Mouse (Mus musculus) limb, embryonic 14.5 days (tissue): ENCODE results near the gene A730015C16Rik. TPM values are rescaled to one million over a fixed set of nuclear protein-coding genes. Genes with fewer than 3 reads are reported as not detected.

Source experiments
- ATAC-seq: fragments of 200-750 bp; cut with Nextera tagmentation; 2 replicates; pipeline ENCODE4 v1.8.0; 2017; ENCODE audit warnings: low read depth, moderate number of reproducible peaks, moderate TSS enrichment; ENCODE audit not compliant: low FRiP score
- DNase-seq: peaks from one replicate; pipeline ENCODE4 v3.0.0-alpha.2; 2015; ENCODE audit warnings: low spot score
- H3K27ac ChIP-seq: fragments of 300-500 bp; sonication (generic); replicated peaks from 2 replicates; pipeline ENCODE4 v1.5.1; 2014; ENCODE audit warnings: low read depth, mild to moderate bottlenecking, low read length, moderate library complexity, mixed read lengths
- H3K27me3 ChIP-seq: fragments of 300-500 bp; sonication (generic); 2 replicates; pipeline ENCODE4 v1.6.1; 2014; ENCODE audit warnings: low read length, mixed read lengths; ENCODE audit not compliant: control insufficient read depth, insufficient read depth
- H3K36me3 ChIP-seq: fragments of 300-500 bp; sonication (generic); 2 replicates; pipeline ENCODE4 v1.6.1; 2014; ENCODE audit warnings: mild to moderate bottlenecking, low read length, moderate library complexity, mixed read lengths; ENCODE audit not compliant: control insufficient read depth, insufficient read depth
- H3K4me1 ChIP-seq: fragments of 300-500 bp; sonication (generic); 2 replicates; pipeline ENCODE4 v1.6.1; 2014; ENCODE audit warnings: antibody characterized with exemption, low read length, mixed read lengths; ENCODE audit not compliant: control insufficient read depth, insufficient read depth
- H3K4me2 ChIP-seq: fragments of 300-500 bp; sonication (generic); replicated peaks from 2 replicates; pipeline ENCODE4 v1.6.1; 2014; ENCODE audit warnings: low read depth, mild to moderate bottlenecking, low read length, moderate library complexity; ENCODE audit not compliant: severe bottlenecking
- H3K4me3 ChIP-seq: fragments of 300-500 bp; sonication (generic); replicated peaks from 2 replicates; pipeline ENCODE4 v1.5.1; 2014; ENCODE audit warnings: low read length
- H3K9ac ChIP-seq: fragments of 300-500 bp; sonication (generic); 2 replicates; pipeline ENCODE4 v1.6.1; 2014; ENCODE audit warnings: mild to moderate bottlenecking, low read depth, low read length, moderate library complexity; ENCODE audit not compliant: severe bottlenecking
- H3K9me3 ChIP-seq: fragments of 300-500 bp; sonication (generic); 2 replicates; pipeline ENCODE4 v1.6.1; 2016; ENCODE audit warnings: low read length; ENCODE audit not compliant: control insufficient read depth
- POLR2A ChIP-seq: fragments of 200-500 bp; IDR thresholded peaks from 2 replicates; pipeline ENCODE4 v1.8.0; 2012; ENCODE audit warnings: inconsistent platforms, mild to moderate bottlenecking, moderate library complexity, borderline replicate concordance; ENCODE audit not compliant: insufficient read depth, insufficient read length; ENCODE audit errors: extremely low read depth
- WGBS: fragments of 180-500 bp; shearing (Covaris S2); extraction: QIAGEN DNeasy Blood & Tissue Kit; methylation state at CpG from one replicate; pipeline ENCODE4 v1.1.7; 2014; 5-methylcytosine and 5-hydroxymethylcytosine counted together
- polyA plus RNA-seq, 2 experiments: library from polyadenylated mRNA; depleted of rRNA in 1 of 2; stranded (reverse) in 1 of 2; unstranded in 1 of 2; fragments of >200 nt; fragmentation: Nextera tagmentation in 1 of 2; extraction: Ambion mirVana in 1 of 2; gene quantifications; 2 replicates each; pipeline versions ENCODE4 v1.2.1 to v1.2.3; 2012 to 2014

A730015C16Rik gene
- polyA plus RNA-seq, 2 experiments, result 0.08 to 1.6 TPM

GRCm38 (mm10) chr4:108826643-108827042 lies 21.8 kb downstream of the A730015C16Rik start:
- Histone ChIP-seq H3K4me1 (no peaks in the 10 kb centered on the region), H3K36me3 (peaks cover 78% of the 10 kb centered on the region), H3K9ac (no peak overlapping the region), H3K9me3 (no peaks in the 10 kb centered on the region), H3K4me3 (no peak overlapping the region), H3K27me3 (no peaks in the 10 kb centered on the region), H3K27ac (no peak overlapping the region), H3K4me2 (no peak overlapping the region)
- 78% methylated on average over 2 of the region's 2 CpGs for WGBS
- no peak for ATAC-seq
- no peak for TF ChIP-seq POLR2A
- no peak for DNase-seq

- ATAC-seq (no peak), DNase-seq (no peak)
- no peak for TF ChIP-seq POLR2A
- H3K9ac ChIP-seq, result no peak overlapping the region
- H3K4me2 ChIP-seq, result no peak overlapping the region
- H3K27ac ChIP-seq, result no peak overlapping the region
- no peak overlapping the region for H3K4me3 ChIP-seq
- no peaks in the 10 kb centered on the region for H3K4me1 ChIP-seq
- peaks cover 81% of the 10 kb centered on the region for H3K36me3 ChIP-seq
- WGBS, result 89% methylated on average over 1 of the region's 1 CpGs
- H3K9me3 ChIP-seq, result no peaks in the 10 kb centered on the region
- no peaks in the 10 kb centered on the region for H3K27me3 ChIP-seq
These were observed 22.3 kb downstream of the A730015C16Rik start for GRCm38 (mm10) chr4:108826096-108826495.

- Histone ChIP-seq H3K27me3 (no peaks in the 10 kb centered on the region), H3K4me3 (no peak overlapping the region), H3K4me1 (no peaks in the 10 kb centered on the region), H3K36me3 (peaks cover 85% of the 10 kb centered on the region), H3K27ac (no peak overlapping the region), H3K9me3 (no peaks in the 10 kb centered on the region), H3K4me2 (no peak overlapping the region), H3K9ac (no peak overlapping the region)
- 92% methylated on average over 3 of the region's 3 CpGs for WGBS
- ATAC-seq (no peak), DNase-seq (no peak)
- TF ChIP-seq POLR2A, result no peak
These were observed 22.7 kb downstream of the A730015C16Rik start for GRCm38 (mm10) chr4:108825677-108826076.

- no peak for ATAC-seq
- 69% methylated on average over 6 of the region's 6 CpGs for WGBS
These were observed 36.9 kb downstream of the A730015C16Rik start for GRCm38 (mm10) chr4:108811550-108811949.

GRCm38 (mm10) chr4:108811142-108811541 lies 37.3 kb downstream of the A730015C16Rik start:
- Histone ChIP-seq H3K9me3 (no peaks in the 10 kb centered on the region), H3K27me3 (no peaks in the 10 kb centered on the region), H3K4me3 (no peak overlapping the region), H3K27ac (no peak overlapping the region), H3K36me3 (peaks cover 6% of the 10 kb centered on the region), H3K9ac (no peak overlapping the region), H3K4me1 (no peaks in the 10 kb centered on the region), H3K4me2 (no peak overlapping the region)
- ATAC-seq (no peak), DNase-seq (no peak)
- WGBS, result 59% methylated on average over 4 of the region's 4 CpGs
- TF ChIP-seq POLR2A, result no peak

More at GRCm38 (mm10) chr4:108811550-108811949, 36.9 kb downstream of the A730015C16Rik start:
- H3K4me1 ChIP-seq, result no peaks in the 10 kb centered on the region
- no peaks in the 10 kb centered on the region for H3K27me3 ChIP-seq
- no peak for TF ChIP-seq POLR2A
- no peak overlapping the region for H3K4me2 ChIP-seq
- no peak overlapping the region for H3K4me3 ChIP-seq
- DNase-seq, result no peak
- H3K36me3 ChIP-seq, result peaks cover 6% of the 10 kb centered on the region
- H3K9me3 ChIP-seq, result no peaks in the 10 kb centered on the region
- H3K27ac ChIP-seq, result no peak overlapping the region
- H3K9ac ChIP-seq, result no peak overlapping the region

- H3K36me3 ChIP-seq, result no peaks in the 10 kb centered on the region
- DNase-seq (no peak), ATAC-seq (no peak)
- no peak overlapping the region for H3K4me3 ChIP-seq
- no peak overlapping the region for H3K27ac ChIP-seq
- WGBS, result 92% methylated on average over 2 of the region's 2 CpGs
- H3K9me3 ChIP-seq, result no peaks in the 10 kb centered on the region
- H3K9ac ChIP-seq, result no peak overlapping the region
- no peak overlapping the region for H3K4me2 ChIP-seq
- H3K4me1 ChIP-seq, result no peaks in the 10 kb centered on the region
- no peaks in the 10 kb centered on the region for H3K27me3 ChIP-seq
- no peak for TF ChIP-seq POLR2A
These were observed 44.9 kb downstream of the A730015C16Rik start for GRCm38 (mm10) chr4:108803535-108803934.
